In genomic region chr17:35571477-35571876, GRCm38 (mm10) we compare ENCODE assay signal across 21 mouse cellular contexts. TPM values are rescaled to one million over a fixed set of nuclear protein-coding genes. Genes with fewer than 3 reads are reported as not detected.
"Had no signal": no experiment of that assay in that cellular context is flagged by ENCODE, and none has a peak within 500 bp of the region (broad histone marks: within the 10 kb centered on the region; RNA-seq: fewer than 3 reads in every experiment).

No protein-coding gene starts in this region.

- DNase-seq: kidney, adult 11 months; kidney, postnatal 14 days; lung, adult 2 months; lung, postnatal 10 days; right cerebral cortex, postnatal 14 days; thymus, postnatal 4 days had no signal

- H3K36me3 ChIP-seq: liver, embryonic 15.5 days; midbrain, embryonic 12.5 days had no signal

- H3K4me1 ChIP-seq: liver, embryonic 15.5 days had no signal

- H3K9me3 ChIP-seq: liver, embryonic 15.5 days had no signal

- H3K9ac ChIP-seq: liver, embryonic 15.5 days; midbrain, embryonic 12.5 days had no signal

- ATAC-seq: midbrain, embryonic 16.5 days had no signal

- H3K4me3 ChIP-seq: liver, embryonic 15.5 days; megakaryocyte, embryonic 14.5 days; midbrain, embryonic 12.5 days had no signal

- H3K4me2 ChIP-seq: liver, embryonic 15.5 days; midbrain, embryonic 12.5 days had no signal

- H3K27ac ChIP-seq: liver, embryonic 15.5 days; macrophage; midbrain, embryonic 12.5 days had no signal

RNA-seq across cellular contexts. Expression of gene 2300002M23Rik, which starts 4.2 kb away (rescaled TPM):
- total RNA-seq: layer of hippocampus, adult 8-10 months; layer of hippocampus, postnatal 14 days; left cerebral cortex, adult 18-20 months; left cerebral cortex, postnatal 10 days; liver, adult 2 months had no signal
- polyA plus RNA-seq: kidney, embryonic 14.5 days; large intestine, adult 2 months; limb, embryonic 11.5 days; liver, adult 2 months; liver, embryonic 15.5 days; macrophage; midbrain, embryonic 12.5 days; midbrain, embryonic 16.5 days; neural tube, embryonic 14.5 days; small intestine, adult 2 months had no signal

RNA-seq across cellular contexts. Expression of gene Cdsn, which starts 19.5 kb away (rescaled TPM):
- total RNA-seq: liver, adult 2 months had no signal
- polyA plus RNA-seq: kidney, embryonic 14.5 days; limb, embryonic 11.5 days; liver, adult 2 months; macrophage had no signal

RNA-seq across cellular contexts. Expression of gene Sfta2, which starts 29.9 kb away (rescaled TPM):
- total RNA-seq: layer of hippocampus, adult 8-10 months; layer of hippocampus, postnatal 14 days; left cerebral cortex, adult 18-20 months; left cerebral cortex, postnatal 10 days; liver, adult 2 months had no signal
- polyA plus RNA-seq: large intestine, adult 2 months; limb, embryonic 11.5 days; liver, adult 2 months; liver, embryonic 15.5 days; macrophage; midbrain, embryonic 12.5 days; midbrain, embryonic 16.5 days; neural tube, embryonic 14.5 days; small intestine, adult 2 months had no signal

RNA-seq across cellular contexts. Expression of gene Psors1c2, which starts 38.5 kb away (rescaled TPM):
- total RNA-seq: liver, adult 2 months had no signal
- polyA plus RNA-seq: liver, adult 2 months; macrophage had no signal
